Mouse (Mus musculus): Measurements from ENCODE around the gene Gmps.

GRCm38 (mm10) chr3:63964922-63965249, 11.0 kb upstream of the Gmps start:
- TF ChIP-seq CTCF (IDR thresholded peaks at IDR 0.05; ENCODE audit: extremely low read depth, insufficient read length, insufficient replicate concordance, low read depth, low read length) (no peak), POLR2A (IDR thresholded peaks at IDR 0.05; ENCODE audit: low read depth, low read length) (no peak)

Measured in small intestine, adult 2 months (tissue).